Mouse (Mus musculus) bone marrow, adult 2 months (tissue): ENCODE data around the gene Tas2r134.

ENCODE experiments used
- CTCF ChIP-seq: fragments of 200-500 bp; IDR thresholded peaks from 2 replicates; pipeline ENCODE4 v1.5.1; 2011; ENCODE audit warnings: low read length, control low read depth; ENCODE audit not compliant: control insufficient read depth, insufficient read depth
- POLR2A ChIP-seq: fragments of 200-500 bp; IDR thresholded peaks from 2 replicates; pipeline ENCODE4 v1.6.1; 2011; ENCODE audit warnings: low read depth, mild to moderate bottlenecking, control low read depth, low read length, borderline replicate concordance; ENCODE audit not compliant: control insufficient read depth

DNA sequence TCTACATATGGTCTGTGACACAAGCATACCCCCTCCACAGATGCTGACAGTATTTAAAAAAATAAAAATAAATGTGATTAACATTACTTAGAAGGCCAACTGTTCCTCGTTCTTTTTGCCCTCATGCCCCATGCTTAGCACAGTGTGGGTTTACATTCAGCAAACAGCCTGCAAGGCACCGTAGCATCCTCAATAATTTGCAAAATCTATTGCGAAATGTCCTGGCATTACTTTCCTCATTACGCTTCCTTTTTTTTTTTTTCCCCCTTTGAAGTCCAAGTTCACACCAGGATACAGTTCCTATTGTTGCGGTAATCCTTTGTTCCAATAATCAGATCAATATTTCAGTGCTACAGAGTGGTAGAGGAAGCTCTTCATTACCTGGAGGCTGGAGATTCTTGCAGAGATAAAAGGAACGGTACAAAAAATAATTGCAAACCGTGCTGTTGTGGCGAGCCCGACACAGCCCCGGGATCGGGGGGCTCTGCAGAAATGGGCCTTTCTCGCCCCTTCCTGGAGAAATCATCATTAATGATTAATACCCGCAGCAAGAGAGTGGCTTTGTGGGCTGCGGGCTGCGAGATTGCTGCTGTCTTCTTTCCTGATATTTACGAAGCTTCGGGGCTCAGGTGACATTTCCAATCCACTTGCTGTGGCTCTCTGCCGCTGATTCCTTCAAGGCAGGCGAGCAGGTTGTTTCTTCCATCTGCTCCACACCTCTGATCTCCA, 27.7 kb upstream of the Tas2r134 start:
- TF ChIP-seq POLR2A = no peak
- no peak for TF ChIP-seq CTCF
